Mouse (Mus musculus) small intestine, adult 2 months (tissue): ENCODE data around the gene Zfp281.

Experiments used
- CTCF ChIP-seq: fragments of 200-500 bp; IDR thresholded peaks from 2 replicates; pipeline ENCODE4 v1.5.1; 2012; ENCODE audit warnings: low read depth, mild to moderate bottlenecking, control low read depth, inconsistent platforms, low read length, moderate library complexity, mixed read lengths; ENCODE audit not compliant: insufficient replicate concordance, insufficient read length; ENCODE audit errors: extremely low read depth
- POLR2A ChIP-seq: fragments of 200-500 bp; IDR thresholded peaks from 2 replicates; pipeline ENCODE4 v1.6.1; 2012; ENCODE audit warnings: low read depth, mild to moderate bottlenecking, control low read depth, inconsistent platforms, low read length, moderate library complexity

- no peak for TF ChIP-seq POLR2A
- TF ChIP-seq CTCF, result no peak
Measured at GRCm38 (mm10) chr1:136670421-136670820, 45.7 kb downstream of the Zfp281 start.
